Mouse (Mus musculus) midbrain, embryonic 12.5 days (tissue): ENCODE measurements around the gene Fubp1. TPM values are rescaled to one million over a fixed set of nuclear protein-coding genes. Genes with fewer than 3 reads are reported as not detected.

ENCODE experiments used
- ATAC-seq: fragments of 200-750 bp; cut with Nextera tagmentation; 2 replicates; pipeline ENCODE4 v1.8.0; 2017; ENCODE audit warnings: low read depth, moderate TSS enrichment, moderate library complexity; ENCODE audit not compliant: low FRiP score
- H3K27ac ChIP-seq: fragments of 300-500 bp; sonication (generic); replicated peaks from 2 replicates; pipeline ENCODE4 v1.5.1; 2016; ENCODE audit warnings: mild to moderate bottlenecking
- H3K27me3 ChIP-seq: fragments of 300-500 bp; sonication (generic); 2 replicates; pipeline ENCODE4 v1.6.1; 2016; ENCODE audit warnings: mild to moderate bottlenecking
- H3K36me3 ChIP-seq: fragments of 300-500 bp; sonication (generic); 2 replicates; pipeline ENCODE4 v1.6.1; 2016
- H3K4me1 ChIP-seq: fragments of 300-500 bp; sonication (generic); 2 replicates; pipeline ENCODE4 v1.6.1; 2016
- H3K4me2 ChIP-seq: fragments of 300-500 bp; sonication (generic); replicated peaks from 2 replicates; pipeline ENCODE4 v1.6.1; 2016; ENCODE audit warnings: mild to moderate bottlenecking, moderate library complexity
- H3K4me3 ChIP-seq: fragments of 300-500 bp; sonication (generic); 2 replicates; pipeline ENCODE4 v1.5.1; 2016; ENCODE audit warnings: mild to moderate bottlenecking
- H3K9ac ChIP-seq: fragments of 300-500 bp; sonication (generic); replicated peaks from 2 replicates; pipeline ENCODE4 v1.6.1; 2016; ENCODE audit warnings: mild to moderate bottlenecking, moderate library complexity
- H3K9me3 ChIP-seq: fragments of 300-500 bp; sonication (generic); 2 replicates; pipeline ENCODE4 v1.6.1; 2016; ENCODE audit warnings: mild to moderate bottlenecking
- WGBS: fragments of 180-500 bp; shearing (Covaris S2); methylation state at CpG from one replicate; pipeline ENCODE4 v1.1.7; 2016; 5-methylcytosine and 5-hydroxymethylcytosine counted together
- polyA plus RNA-seq: library from polyadenylated mRNA; unstranded; fragments of >200 nt; fragmentation: Nextera tagmentation; extraction: Ambion mirVana; gene quantifications from 2 replicates; pipeline ENCODE4 v1.2.1, GENCODE M21; 2016

Fubp1 gene
- polyA plus RNA-seq, 1 experiment from 2014 or later: 393 TPM

- Histone ChIP-seq H3K4me1 (peaks cover under 1% of the 10 kb centered on the region; the same call in 1 of the 2 replicates), H3K27me3 (peaks cover 7% of the 10 kb centered on the region), H3K36me3 (no peaks in the 10 kb centered on the region), H3K9ac (no peak overlapping the region), H3K4me2 (no peak overlapping the region), H3K4me3 (no peak overlapping the region), H3K9me3 (no peaks in the 10 kb centered on the region), H3K27ac (no peak overlapping the region)
- WGBS: 89% methylated on average over 7 of the region's 7 CpGs
- no peak for ATAC-seq
These were observed 37.8 kb upstream of the Fubp1 start for GRCm38 (mm10) chr3:152172322-152172935.

- 89% methylated on average over 4 of the region's 4 CpGs for WGBS
- no peaks in the 10 kb centered on the region for H3K27me3 ChIP-seq
- no peaks in the 10 kb centered on the region for H3K36me3 ChIP-seq
- ATAC-seq: no peak
- no peaks in the 10 kb centered on the region for H3K9me3 ChIP-seq
- no peak overlapping the region for H3K27ac ChIP-seq
- H3K4me3 ChIP-seq: no peak overlapping the region
- no peak overlapping the region for H3K4me2 ChIP-seq
- no peaks in the 10 kb centered on the region for H3K4me1 ChIP-seq
- no peak overlapping the region for H3K9ac ChIP-seq
These were observed 31.4 kb upstream of the Fubp1 start for GRCm38 (mm10) chr3:152178816-152179215.

- no peak overlapping the region for H3K4me2 ChIP-seq
- no peak overlapping the region for H3K4me3 ChIP-seq
- no peaks in the 10 kb centered on the region for H3K27me3 ChIP-seq
- 54% methylated on average over 1 of the region's 1 CpGs for WGBS
- no peak overlapping the region for H3K27ac ChIP-seq
- ATAC-seq: no peak
- no peak overlapping the region for H3K9ac ChIP-seq
- no peaks in the 10 kb centered on the region for H3K9me3 ChIP-seq
- H3K36me3 ChIP-seq: no peaks in the 10 kb centered on the region
- H3K4me1 ChIP-seq: no peaks in the 10 kb centered on the region
These were observed 30.9 kb upstream of the Fubp1 start for GRCm38 (mm10) chr3:152179285-152179684.

GRCm38 (mm10) chr3:152180624-152181023 lies 29.6 kb upstream of the Fubp1 start:
- no peak overlapping the region for H3K4me2 ChIP-seq
- no peak for ATAC-seq
- no peak overlapping the region for H3K27ac ChIP-seq
- H3K27me3 ChIP-seq: no peaks in the 10 kb centered on the region
- H3K9me3 ChIP-seq: no peaks in the 10 kb centered on the region
- 0 out of 2 replicates have a peak, but pooled peaks cover 6% of the 10 kb centered on the region for H3K36me3 ChIP-seq
- H3K9ac ChIP-seq: no peak overlapping the region
- 92% methylated on average over 4 of the region's 4 CpGs for WGBS
- no peaks in the 10 kb centered on the region for H3K4me1 ChIP-seq
- no peak overlapping the region for H3K4me3 ChIP-seq

- 49% methylated on average over 9 of the region's 9 CpGs for WGBS
These were observed 26.7 kb upstream of the Fubp1 start for GRCm38 (mm10) chr3:152183522-152183921.

GRCm38 (mm10) chr3:152186106-152186505 lies 24.1 kb upstream of the Fubp1 start:
- no peaks in the 10 kb centered on the region for H3K27me3 ChIP-seq
- no peaks in the 10 kb centered on the region for H3K9me3 ChIP-seq
- no peak overlapping the region for H3K9ac ChIP-seq
- H3K4me2 ChIP-seq: no peak overlapping the region
- H3K36me3 ChIP-seq: 0 out of 2 replicates have a peak, but pooled peaks cover 6% of the 10 kb centered on the region
- ATAC-seq: no peak
- H3K4me3 ChIP-seq: no peak overlapping the region
- H3K4me1 ChIP-seq: 0 out of 2 replicates have a peak, but pooled peaks cover under 1% of the 10 kb centered on the region
- WGBS: 92% methylated on average over 6 of the region's 6 CpGs
- H3K27ac ChIP-seq: no peak overlapping the region

More at GRCm38 (mm10) chr3:152183522-152183921, 26.7 kb upstream of the Fubp1 start:
- Histone ChIP-seq H3K36me3 (0 out of 2 replicates have a peak, but pooled peaks cover 6% of the 10 kb centered on the region), H3K27ac (no peak overlapping the region), H3K4me3 (no peak overlapping the region), H3K9ac (no peak overlapping the region), H3K4me1 (no peaks in the 10 kb centered on the region), H3K27me3 (no peaks in the 10 kb centered on the region), H3K4me2 (no peak overlapping the region), H3K9me3 (no peaks in the 10 kb centered on the region)
- ATAC-seq: no peak

GRCm38 (mm10) chr3:152189306-152189705 lies 20.9 kb upstream of the Fubp1 start:
- no peak for ATAC-seq
- Histone ChIP-seq H3K4me1 (peaks cover 13% of the 10 kb centered on the region), H3K36me3 (0 out of 2 replicates have a peak, but pooled peaks cover 6% of the 10 kb centered on the region), H3K4me3 (no peak overlapping the region), H3K27me3 (no peaks in the 10 kb centered on the region), H3K9me3 (no peaks in the 10 kb centered on the region), H3K27ac (no peak overlapping the region), H3K9ac (no peak overlapping the region), H3K4me2 (no peak overlapping the region)
- 77% methylated on average over 4 of the region's 4 CpGs for WGBS

- WGBS: 75% methylated on average over 9 of the region's 9 CpGs
- H3K4me1 ChIP-seq: peaks cover 13% of the 10 kb centered on the region
- no peaks in the 10 kb centered on the region for H3K27me3 ChIP-seq
- no peak for ATAC-seq
- no peaks in the 10 kb centered on the region for H3K36me3 ChIP-seq
- no peaks in the 10 kb centered on the region for H3K9me3 ChIP-seq
- 0 out of 2 replicates have a peak overlapping the region, but pooled peaks have one; percentile 19 for H3K4me2 ChIP-seq
- 0 out of 2 replicates have a peak overlapping the region, but pooled peaks have one; percentile 20 for H3K9ac ChIP-seq
- H3K27ac ChIP-seq: no peak overlapping the region
- H3K4me3 ChIP-seq: no peak overlapping the region
These were observed 19.3 kb upstream of the Fubp1 start for GRCm38 (mm10) chr3:152190679-152191477.

GRCm38 (mm10) chr3:152191791-152192237 lies 18.4 kb upstream of the Fubp1 start:
- Histone ChIP-seq H3K27ac (no peak overlapping the region), H3K9ac (no peak overlapping the region), H3K27me3 (no peaks in the 10 kb centered on the region), H3K9me3 (no peaks in the 10 kb centered on the region), H3K4me2 (peak overlapping the region; percentile 46), H3K4me1 (peaks cover 13% of the 10 kb centered on the region), H3K36me3 (no peaks in the 10 kb centered on the region), H3K4me3 (peak overlapping the region; percentile 27)
- 48% methylated on average over 6 of the region's 6 CpGs for WGBS
- ATAC-seq: no peak

GRCm38 (mm10) chr3:152192238-152192931 lies 17.8 kb upstream of the Fubp1 start:
- WGBS: 57% methylated on average over 9 of the region's 11 CpGs
- no peaks in the 10 kb centered on the region for H3K36me3 ChIP-seq
- H3K27me3 ChIP-seq: no peaks in the 10 kb centered on the region
- H3K9me3 ChIP-seq: no peaks in the 10 kb centered on the region
- H3K9ac ChIP-seq: no peak overlapping the region; the same call in 1 of the 2 replicates
- no peak overlapping the region for H3K27ac ChIP-seq
- H3K4me2 ChIP-seq: peak overlapping the region; percentile 46
- H3K4me1 ChIP-seq: peaks cover 13% of the 10 kb centered on the region
- H3K4me3 ChIP-seq: peak overlapping the region; percentile 27
- no peak for ATAC-seq

- H3K27me3 ChIP-seq: no peaks in the 10 kb centered on the region
- peak overlapping the region; percentile 59 for H3K4me2 ChIP-seq
- peak overlapping the region; percentile 66 for H3K27ac ChIP-seq
- no peaks in the 10 kb centered on the region for H3K9me3 ChIP-seq
- no peak for ATAC-seq
- no peaks in the 10 kb centered on the region for H3K36me3 ChIP-seq
- H3K9ac ChIP-seq: peak overlapping the region; percentile 52
- H3K4me3 ChIP-seq: peak overlapping the region; percentile 43
- peaks cover 13% of the 10 kb centered on the region for H3K4me1 ChIP-seq
- 19% methylated on average over 7 of the region's 7 CpGs for WGBS
These were observed 17.0 kb upstream of the Fubp1 start for GRCm38 (mm10) chr3:152193177-152193576.
